Mouse (Mus musculus) brain, embryonic 18.5 days (tissue): ENCODE results near the gene Gins2.

Experiments used
- DNase-seq: peaks from one replicate; pipeline ENCODE4 v3.0.0-alpha.2; 2012; ENCODE audit warnings: low read depth, low spot score

The Gins2 gene

DNA sequence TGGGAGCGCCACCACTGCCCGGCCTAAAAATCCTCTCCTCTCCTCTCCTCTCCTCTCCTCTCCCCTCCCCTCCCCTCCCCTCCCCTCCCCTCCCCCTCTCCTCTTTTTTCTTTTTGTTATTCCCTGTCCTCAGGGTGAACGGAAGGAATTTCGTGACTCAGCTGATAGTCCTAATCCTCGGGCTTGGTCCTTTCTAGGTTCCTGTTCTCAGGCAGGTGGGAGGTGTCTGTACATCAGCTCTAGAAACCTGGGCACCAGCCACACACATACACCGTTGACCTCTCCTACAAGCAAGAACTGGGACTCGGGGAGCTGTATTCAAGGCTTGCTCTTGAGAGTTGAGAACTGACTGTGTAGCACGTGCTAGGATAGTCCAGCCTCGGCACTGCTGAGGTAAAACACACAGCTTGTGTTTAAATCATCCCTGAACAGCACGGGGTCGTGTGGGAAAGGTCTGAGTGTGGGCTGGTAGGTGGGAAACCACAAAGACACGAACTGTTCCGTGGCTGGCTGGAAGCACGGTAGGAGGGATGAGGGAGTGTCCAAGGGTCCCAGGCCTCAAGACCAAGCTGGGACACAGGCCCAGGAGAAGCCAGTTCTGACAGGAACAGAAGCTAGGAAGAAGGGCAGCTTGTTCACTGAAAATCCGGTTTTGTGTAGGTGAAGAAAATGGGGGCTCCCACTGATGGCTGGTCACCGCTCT is 58.0 kb downstream of the Gins2 start:
- DNase-seq, result no peak

DNA sequence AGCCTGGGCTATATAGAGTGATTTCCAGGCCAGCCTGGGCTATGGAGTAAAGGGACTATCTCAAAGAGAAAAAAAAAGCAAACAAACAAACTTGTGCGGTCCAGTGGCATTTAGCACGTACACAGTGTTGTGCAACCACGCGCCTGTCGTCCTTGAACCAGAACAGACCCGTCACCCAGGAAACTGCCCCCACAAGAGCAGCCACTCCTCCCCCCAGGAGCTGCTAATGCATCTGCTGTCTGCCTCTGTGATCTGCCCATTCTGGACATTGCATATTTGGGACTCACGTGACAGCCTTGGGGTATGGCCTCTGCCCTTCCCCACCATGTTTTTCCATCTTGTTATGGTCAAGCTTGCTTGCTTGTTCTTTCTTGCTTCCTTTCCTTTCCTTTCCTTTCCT is 59.9 kb downstream of the Gins2 start:
- DNase-seq, result no peak
